Mouse (Mus musculus) E14TG2a.4 (cell line): ENCODE measurements around the gene Erlec1.

Experiments used
- CTCF ChIP-seq: conservative IDR thresholded peaks from 2 replicates; pipeline ENCODE4 v1.5.1; 2014; ENCODE audit warnings: low read length
- NANOG ChIP-seq: IDR thresholded peaks from 2 replicates; pipeline ENCODE4 v1.6.1; 2014; ENCODE audit warnings: borderline replicate concordance, low read length, mixed read lengths

- TF ChIP-seq CTCF, result no peak
- TF ChIP-seq NANOG, result no peak
Observed at GRCm38 (mm10) chr11:30986625-30987017, 32.5 kb upstream of the Erlec1 start.
